Mouse (Mus musculus) layer of hippocampus, postnatal 10 days (tissue): ENCODE data around the gene Gpx2. TPM values are rescaled to one million over a fixed set of nuclear protein-coding genes. Genes with fewer than 3 reads are reported as not detected.
"Not testable (repeated sequence)": the region's sequence is repeated elsewhere in the genome, so short reads cannot be mapped to it uniquely, and the experiment has no call there.

Experiments used
- DNase-seq, 2 experiments: peaks; one replicate each; pipeline ENCODE4 v3.0.0; 2021; ENCODE audit warnings: low spot score in 2 of 2
- total RNA-seq, 2 experiments: library from RNA; stranded (reverse); gene quantifications; 2 replicates each; pipeline ENCODE4 v1.2.3; 2021

Gpx2 gene
- total RNA-seq, 2 experiments from 2014 or later = 0.25 to 0.76 TPM

- DNase-seq = no peak
Observed at GRCm38 (mm10) chr12:76805056-76805811, 9.9 kb upstream of the Gpx2 start.

DNA sequence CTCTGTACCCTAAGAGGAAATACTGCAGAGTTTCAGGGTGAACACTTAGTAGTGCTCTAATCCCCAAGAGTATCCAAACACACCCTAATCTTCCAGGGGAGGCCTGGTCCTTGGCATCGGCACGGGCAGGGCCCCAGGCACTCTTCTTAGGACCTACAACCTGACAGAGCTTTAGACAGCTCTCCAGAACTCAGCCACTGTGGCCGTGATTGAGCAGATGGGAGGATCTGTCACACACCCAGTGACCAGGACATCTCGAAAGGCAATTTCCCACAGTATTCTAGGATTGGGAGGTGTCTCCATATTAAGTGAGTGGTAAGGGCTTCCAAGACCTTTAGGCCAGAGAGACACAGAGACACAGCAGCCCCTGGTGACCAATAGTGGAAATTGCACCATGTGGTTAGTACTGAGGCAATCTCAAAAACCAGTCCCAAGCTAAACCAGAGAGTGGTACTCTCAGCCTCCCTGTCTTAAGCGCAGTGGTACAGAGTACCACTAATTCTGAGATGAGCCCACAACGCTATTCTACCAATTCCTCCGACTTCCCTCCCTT, 8.4 kb upstream of the Gpx2 start:
- DNase-seq = peak in 1 of 2 experiments; percentile 59

GRCm38 (mm10) chr12:76803028-76803427, 7.7 kb upstream of the Gpx2 start:
- DNase-seq = no peak

- DNase-seq = no peak
Observed at GRCm38 (mm10) chr12:76798008-76798720, 2.8 kb upstream of the Gpx2 start.

DNA sequence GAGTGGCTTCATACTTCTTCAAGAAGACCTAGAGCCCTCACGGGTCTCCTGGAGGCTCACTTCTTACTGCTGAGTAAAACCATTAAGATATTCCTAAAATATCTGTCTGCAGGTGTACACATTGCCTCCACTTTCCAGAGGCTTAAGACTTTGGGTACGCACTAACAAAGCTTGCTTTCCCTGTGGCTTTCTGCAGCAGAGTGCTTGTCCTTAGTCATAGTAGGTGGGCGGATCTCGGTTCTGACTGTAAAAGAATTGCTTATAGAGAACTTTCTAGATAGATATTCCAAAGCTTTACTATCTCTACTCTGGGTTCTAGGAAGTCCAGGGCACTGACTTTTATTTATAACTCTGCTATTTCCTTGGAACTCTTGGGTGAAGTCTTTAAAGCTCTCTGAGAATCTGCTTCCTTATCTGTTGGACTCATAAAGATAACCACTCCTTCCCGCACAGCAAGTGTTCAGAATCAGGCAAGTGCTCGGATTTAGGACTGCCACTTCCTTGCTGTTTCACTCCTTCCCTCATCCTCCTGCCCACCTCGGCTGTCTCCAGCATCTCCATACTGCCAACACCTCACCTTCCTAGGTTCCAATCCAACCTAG, 1.7 kb upstream of the Gpx2 start:
- no peak for DNase-seq

DNA sequence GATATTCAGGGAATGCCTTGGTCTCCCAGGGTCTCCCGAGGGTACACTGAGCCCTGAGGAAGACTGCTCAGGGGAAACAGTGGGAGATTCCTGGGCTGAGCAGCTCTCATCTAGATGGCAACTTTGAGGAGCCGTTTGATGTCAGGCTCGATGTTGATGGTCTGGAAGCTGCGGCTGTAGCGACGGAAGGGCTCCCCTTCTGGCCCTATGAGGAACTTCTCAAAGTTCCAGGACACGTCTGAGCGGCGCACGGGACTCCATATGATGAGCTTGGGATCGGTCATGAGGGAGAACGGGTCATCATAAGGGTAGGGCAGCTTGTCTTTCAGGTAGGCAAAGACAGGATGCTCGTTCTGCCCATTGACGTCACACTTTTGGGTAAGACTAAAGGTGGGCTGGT, 2.8 kb downstream of the Gpx2 start:
- DNase-seq = not testable (repeated sequence)

GRCm38 (mm10) chr12:76790446-76791084, 4.8 kb downstream of the Gpx2 start:
- DNase-seq = no peak

GRCm38 (mm10) chr12:76784056-76784619, 11.2 kb downstream of the Gpx2 start:
- DNase-seq = no peak

DNA sequence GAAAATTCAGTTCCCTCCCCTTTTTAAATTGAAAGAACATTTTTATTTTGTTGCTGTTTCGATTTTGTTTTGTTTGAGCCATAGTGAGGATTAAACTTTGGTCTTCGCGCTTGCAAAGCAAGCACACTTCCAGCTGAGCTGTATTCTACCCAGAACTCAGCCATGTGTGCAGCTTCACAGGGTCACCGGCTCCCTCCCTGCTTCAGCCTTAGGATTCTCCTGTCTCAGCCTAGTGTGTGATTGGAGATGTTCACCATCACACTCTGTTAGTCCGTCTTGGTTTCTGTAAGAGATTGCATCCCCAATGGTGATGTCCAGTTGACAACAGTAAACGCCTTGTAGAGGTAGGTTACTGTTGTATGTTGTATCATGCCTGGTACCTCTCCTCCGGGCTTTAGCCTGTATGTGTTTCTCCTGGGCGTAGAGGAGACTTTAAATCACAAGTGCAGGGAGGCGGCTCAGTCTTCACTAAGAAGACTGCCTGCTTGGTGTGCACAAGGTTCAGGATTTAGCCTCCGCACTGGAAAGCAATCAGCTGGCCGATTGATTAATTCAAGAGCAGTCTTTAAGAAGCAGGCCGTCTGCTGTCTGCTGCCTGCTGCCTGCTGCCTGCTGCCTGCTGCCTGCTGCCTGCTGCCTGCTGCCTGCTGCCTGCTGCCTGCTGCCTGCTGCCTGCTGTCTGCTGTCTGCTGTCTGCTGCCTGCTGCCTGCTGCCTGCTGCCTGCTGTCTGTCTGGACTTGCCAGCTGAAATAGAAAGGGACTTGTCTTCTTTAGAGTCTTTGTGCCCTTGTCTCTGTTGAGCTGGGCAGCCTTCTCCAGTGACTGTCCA, 14.5 kb downstream of the Gpx2 start:
- DNase-seq = peak; percentile 34 to 44

DNA sequence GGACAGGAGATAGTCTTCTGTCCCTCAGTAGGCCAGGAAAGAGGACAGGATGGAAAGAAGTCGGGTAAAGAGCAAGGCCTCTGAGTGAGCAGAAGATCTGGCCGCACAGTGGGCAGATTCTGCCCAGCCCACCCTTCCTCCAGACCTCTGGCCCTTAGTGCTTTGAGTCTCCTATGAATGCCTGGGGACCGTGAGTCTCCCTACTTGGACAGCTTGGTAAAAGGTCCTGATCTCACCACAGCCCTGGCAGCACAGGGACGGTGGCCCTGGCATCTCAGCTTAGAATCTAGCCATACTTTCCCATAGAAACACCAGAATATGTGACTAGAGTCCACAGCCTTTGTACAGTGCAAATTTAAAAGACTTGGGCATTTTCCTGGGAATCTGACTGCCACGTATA, 15.4 kb downstream of the Gpx2 start:
- DNase-seq = no peak

GRCm38 (mm10) chr12:76778305-76779083, 16.9 kb downstream of the Gpx2 start:
- no peak for DNase-seq

DNA sequence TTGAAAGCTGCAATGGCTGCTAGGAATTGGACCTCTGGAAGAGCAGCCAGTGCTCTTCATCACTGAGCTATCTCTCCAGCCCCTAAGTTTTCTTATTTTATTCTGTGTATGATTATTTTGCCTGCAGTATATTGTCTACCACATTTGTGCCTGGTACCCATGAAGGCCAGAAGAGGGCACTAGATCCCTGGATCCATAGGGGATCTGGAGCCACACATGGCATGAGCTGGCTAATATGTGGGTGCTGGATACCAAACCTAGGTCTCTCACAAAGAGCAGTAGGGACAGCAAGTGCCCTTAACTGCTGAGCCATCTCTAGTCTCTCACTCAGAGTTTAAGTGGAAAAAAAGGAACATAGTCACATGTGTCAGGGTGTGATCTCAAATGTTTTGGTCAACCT, 17.5 kb downstream of the Gpx2 start:
- no peak for DNase-seq

GRCm38 (mm10) chr12:76776898-76777297, 18.5 kb downstream of the Gpx2 start:
- DNase-seq = no peak

DNA sequence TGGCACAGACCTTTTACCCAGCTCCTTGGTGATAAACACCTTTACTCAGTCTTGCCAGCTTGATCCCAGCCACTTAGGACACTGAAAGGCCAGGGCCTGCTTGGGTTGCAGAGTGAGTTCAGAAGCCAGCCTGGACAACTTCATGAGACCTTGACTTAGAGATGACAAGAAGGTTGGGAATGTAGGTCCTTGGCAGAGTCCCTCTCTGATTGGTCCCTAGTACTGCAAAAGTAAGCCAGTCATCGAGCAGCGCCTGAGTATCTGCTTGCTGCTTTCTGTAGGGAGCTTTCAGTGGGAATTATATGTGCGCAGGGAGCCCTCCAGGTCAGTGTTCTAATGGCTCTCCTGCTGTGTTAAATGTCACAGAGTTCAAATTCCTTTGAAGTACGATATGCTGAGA, 20.2 kb downstream of the Gpx2 start:
- DNase-seq = no peak

- DNase-seq = no peak
Observed at GRCm38 (mm10) chr12:76774652-76775051, 20.7 kb downstream of the Gpx2 start.

- no peak for DNase-seq
Observed at GRCm38 (mm10) chr12:76771540-76771939, 23.8 kb downstream of the Gpx2 start.

GRCm38 (mm10) chr12:76770841-76771500, 24.4 kb downstream of the Gpx2 start:
- DNase-seq = no peak

DNA sequence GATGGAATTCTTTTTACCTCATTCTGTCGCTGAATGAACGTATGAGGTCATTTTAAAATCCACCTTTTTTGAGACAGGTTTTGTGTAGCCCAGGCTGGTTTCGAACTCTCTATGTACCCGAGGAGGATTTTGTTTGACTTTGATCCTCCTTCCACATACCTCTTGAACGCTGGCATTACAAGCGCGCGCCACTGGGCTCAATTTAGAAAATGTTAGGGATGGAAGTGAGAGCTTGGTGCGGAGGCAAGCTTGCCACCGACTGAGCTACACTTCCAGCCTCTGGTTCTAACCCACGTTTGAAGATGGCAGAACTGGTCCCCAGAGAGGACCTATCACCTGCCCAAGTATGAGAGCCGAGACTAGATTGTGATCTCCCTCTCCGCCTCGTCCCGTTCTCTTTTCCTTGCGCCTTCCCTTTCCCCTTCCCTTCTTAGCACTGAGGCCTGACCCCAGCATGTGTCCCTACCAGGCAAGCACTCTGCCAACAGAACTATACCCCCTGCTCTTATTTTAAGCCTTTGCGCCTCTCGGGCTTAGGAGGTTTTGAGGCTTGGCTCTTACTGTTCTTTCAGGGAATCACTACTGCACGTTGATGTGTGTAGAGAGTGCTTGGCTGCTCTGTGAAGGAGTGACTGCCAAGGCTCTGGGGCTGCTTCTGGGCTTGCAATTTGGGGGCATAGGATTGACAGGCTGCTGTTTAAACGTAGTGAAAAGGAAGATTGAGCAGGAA, 29.3 kb downstream of the Gpx2 start:
- peak; percentile 30 to 37 for DNase-seq
